Comparison of ENCODE assay signal across 10 mouse cellular contexts in genomic region chr9:65641446-65642052, GRCm38 (mm10). TPM values are rescaled to one million over a fixed set of nuclear protein-coding genes. Genes with fewer than 3 reads are reported as not detected.
DNase-seq lines count a peak whose midpoint lies in the region; ATAC-seq lines count a peak whose summit lies in the region.
"Had no signal": no experiment of that assay in that cellular context is flagged by ENCODE, and none has a peak within 500 bp of the region (broad histone marks: within the 10 kb centered on the region; RNA-seq: fewer than 3 reads in every experiment).

No protein-coding gene starts in this region.

- peaks cover 7% of the 10 kb centered on the region; the same call in 1 of the 2 replicates for H3K27me3 ChIP-seq in forebrain, embryonic 12.5 days
- 0 out of 2 replicates have a peak, but pooled peaks cover 2% of the 10 kb centered on the region for H3K27me3 ChIP-seq in forebrain, embryonic 13.5 days
- no peaks in the 10 kb centered on the region for H3K27me3 ChIP-seq in kidney, embryonic 14.5 days (ENCODE audit: control insufficient read depth, insufficient read depth, low read length)
- no peaks in the 10 kb centered on the region for H3K27me3 ChIP-seq in hindbrain, embryonic 15.5 days

- 9% methylated on average over 12 of the region's 12 CpGs for WGBS in forebrain, embryonic 12.5 days
- 7% methylated on average over 12 of the region's 12 CpGs for WGBS in forebrain, embryonic 13.5 days
- 6% methylated on average over 12 of the region's 12 CpGs for WGBS in kidney, embryonic 14.5 days
- WGBS in hindbrain, embryonic 15.5 days: 7% methylated on average over 12 of the region's 12 CpGs

- no peak for ATAC-seq in forebrain, embryonic 12.5 days (ENCODE audit: low FRiP score)
- ATAC-seq in forebrain, embryonic 13.5 days: no peak
- no peak for ATAC-seq in kidney, embryonic 14.5 days (ENCODE audit: low FRiP score, low TSS enrichment)
- no peak for ATAC-seq in hindbrain, embryonic 15.5 days (ENCODE audit: low FRiP score, low read depth)

- no peaks in the 10 kb centered on the region for H3K9me3 ChIP-seq in forebrain, embryonic 12.5 days
- H3K9me3 ChIP-seq in forebrain, embryonic 13.5 days (replicated peaks): no peaks in the 10 kb centered on the region
- H3K9me3 ChIP-seq in kidney, embryonic 14.5 days (ENCODE audit: control insufficient read depth, low read length): no peaks in the 10 kb centered on the region
- H3K9me3 ChIP-seq in hindbrain, embryonic 15.5 days: no peaks in the 10 kb centered on the region

- no peak for DNase-seq in kidney, adult 8-10 months
- peak; percentile 87 for DNase-seq in R1 (ENCODE audit: low read depth, low spot score)
- DNase-seq in ovary, postnatal 10 days (ENCODE audit: low spot score): no peak
- DNase-seq in right cerebral cortex, adult 2 months (ENCODE audit: low spot score in 2 of 2): no peak
- DNase-seq: adrenal gland, postnatal 10 days; lung, adult 18-20 months had no signal

- H3K27ac ChIP-seq in forebrain, embryonic 12.5 days: no peak overlapping the region
- H3K27ac ChIP-seq in forebrain, embryonic 13.5 days: no peak overlapping the region
- H3K27ac ChIP-seq in kidney, embryonic 14.5 days (ENCODE audit: low read depth, low read length): no peak overlapping the region
- H3K27ac ChIP-seq in hindbrain, embryonic 15.5 days (replicated peaks): no peak overlapping the region

- H3K4me1 ChIP-seq in forebrain, embryonic 12.5 days: peaks cover 12% of the 10 kb centered on the region
- H3K4me1 ChIP-seq in forebrain, embryonic 13.5 days: peaks cover 10% of the 10 kb centered on the region
- peaks cover 23% of the 10 kb centered on the region for H3K4me1 ChIP-seq in kidney, embryonic 14.5 days (ENCODE audit: control insufficient read depth, insufficient read depth, low read length)
- no peaks in the 10 kb centered on the region for H3K4me1 ChIP-seq in hindbrain, embryonic 15.5 days (replicated peaks)

- H3K9ac ChIP-seq in forebrain, embryonic 12.5 days: no peak overlapping the region
- no peak overlapping the region for H3K9ac ChIP-seq in forebrain, embryonic 13.5 days
- H3K9ac ChIP-seq in kidney, embryonic 14.5 days (ENCODE audit: low read depth, low read length): no peak overlapping the region
- no peak overlapping the region for H3K9ac ChIP-seq in hindbrain, embryonic 15.5 days

- no peaks in the 10 kb centered on the region for H3K36me3 ChIP-seq in forebrain, embryonic 12.5 days (replicated peaks)
- H3K36me3 ChIP-seq in forebrain, embryonic 13.5 days (ENCODE audit: poor library complexity, severe bottlenecking): no peaks in the 10 kb centered on the region
- H3K36me3 ChIP-seq in kidney, embryonic 14.5 days (ENCODE audit: control insufficient read depth, insufficient read depth, low read length): no peaks in the 10 kb centered on the region
- no peaks in the 10 kb centered on the region for H3K36me3 ChIP-seq in hindbrain, embryonic 15.5 days

- peak overlapping the region; percentile 23; the same call in 1 of the 2 replicates for H3K4me2 ChIP-seq in forebrain, embryonic 12.5 days
- no peak overlapping the region for H3K4me2 ChIP-seq in forebrain, embryonic 13.5 days
- H3K4me2 ChIP-seq in kidney, embryonic 14.5 days (replicated peaks; ENCODE audit: low read depth, low read length): peak overlapping the region; percentile 19; the same call in 1 of the 2 replicates
- peak overlapping the region; percentile 16; the same call in 1 of the 2 replicates for H3K4me2 ChIP-seq in hindbrain, embryonic 15.5 days

- no peak overlapping the region for H3K4me3 ChIP-seq in forebrain, embryonic 12.5 days (replicated peaks)
- no peak overlapping the region for H3K4me3 ChIP-seq in forebrain, embryonic 13.5 days
- H3K4me3 ChIP-seq in kidney, embryonic 14.5 days (ENCODE audit: low read length): no peak overlapping the region
- H3K4me3 ChIP-seq in hindbrain, embryonic 15.5 days: no peak overlapping the region

RNA-seq across cellular contexts. Expression of gene Rbpms2, which starts 12.1 kb away (rescaled TPM):
- polyA plus RNA-seq in forebrain, embryonic 12.5 days (2016; fragmentation: Nextera tagmentation; extraction: Ambion mirVana): 9.9 and 10.5 TPM in 2 replicates
- polyA plus RNA-seq in forebrain, embryonic 13.5 days (2015; fragmentation: Nextera tagmentation; extraction: Ambion mirVana): 4.2 and 6.5 TPM in 2 replicates
- polyA plus RNA-seq in kidney, embryonic 14.5 days (2014; fragmentation: Nextera tagmentation; extraction: Ambion mirVana): 22.4 and 29.1 TPM in 2 replicates
- polyA plus RNA-seq in hindbrain, embryonic 15.5 days (2015; fragmentation: Nextera tagmentation; extraction: Ambion mirVana): 4.1 and 4.9 TPM in 2 replicates

RNA-seq across cellular contexts. Expression of gene Oaz2, which starts 26.3 kb away (rescaled TPM):
- 247 and 249 TPM in 2 replicates for polyA plus RNA-seq in forebrain, embryonic 12.5 days (2016; fragmentation: Nextera tagmentation; extraction: Ambion mirVana)
- polyA plus RNA-seq in forebrain, embryonic 13.5 days (2015; fragmentation: Nextera tagmentation; extraction: Ambion mirVana): 273 and 289 TPM in 2 replicates
- polyA plus RNA-seq in kidney, embryonic 14.5 days (2014; fragmentation: Nextera tagmentation; extraction: Ambion mirVana): 194 and 204 TPM in 2 replicates
- polyA plus RNA-seq in hindbrain, embryonic 15.5 days (2015; fragmentation: Nextera tagmentation; extraction: Ambion mirVana): 404 and 429 TPM in 2 replicates

RNA-seq across cellular contexts. Expression of gene Pif1, which starts 54.6 kb away (rescaled TPM):
- polyA plus RNA-seq in forebrain, embryonic 12.5 days (2016; fragmentation: Nextera tagmentation; extraction: Ambion mirVana): 28.8 and 33.7 TPM in 2 replicates
- polyA plus RNA-seq in forebrain, embryonic 13.5 days (2015; fragmentation: Nextera tagmentation; extraction: Ambion mirVana): 21.2 and 21.5 TPM in 2 replicates
- 9.7 and 12.5 TPM in 2 replicates for polyA plus RNA-seq in kidney, embryonic 14.5 days (2014; fragmentation: Nextera tagmentation; extraction: Ambion mirVana)
- polyA plus RNA-seq in hindbrain, embryonic 15.5 days (2015; fragmentation: Nextera tagmentation; extraction: Ambion mirVana): 3.6 and 4.5 TPM in 2 replicates
